Mouse (Mus musculus): Measurements from ENCODE around the gene Sdhd. TPM values are rescaled to one million over a fixed set of nuclear protein-coding genes. Genes with fewer than 3 reads are reported as not detected.
"Not testable (repeated sequence)": the region's sequence is repeated elsewhere in the genome, so short reads cannot be mapped to it uniquely, and the experiment has no call there.

Gene Sdhd
- total and polyA plus RNA-seq, 3 experiments = 340 to 375 TPM; not detected in 1

DNA sequence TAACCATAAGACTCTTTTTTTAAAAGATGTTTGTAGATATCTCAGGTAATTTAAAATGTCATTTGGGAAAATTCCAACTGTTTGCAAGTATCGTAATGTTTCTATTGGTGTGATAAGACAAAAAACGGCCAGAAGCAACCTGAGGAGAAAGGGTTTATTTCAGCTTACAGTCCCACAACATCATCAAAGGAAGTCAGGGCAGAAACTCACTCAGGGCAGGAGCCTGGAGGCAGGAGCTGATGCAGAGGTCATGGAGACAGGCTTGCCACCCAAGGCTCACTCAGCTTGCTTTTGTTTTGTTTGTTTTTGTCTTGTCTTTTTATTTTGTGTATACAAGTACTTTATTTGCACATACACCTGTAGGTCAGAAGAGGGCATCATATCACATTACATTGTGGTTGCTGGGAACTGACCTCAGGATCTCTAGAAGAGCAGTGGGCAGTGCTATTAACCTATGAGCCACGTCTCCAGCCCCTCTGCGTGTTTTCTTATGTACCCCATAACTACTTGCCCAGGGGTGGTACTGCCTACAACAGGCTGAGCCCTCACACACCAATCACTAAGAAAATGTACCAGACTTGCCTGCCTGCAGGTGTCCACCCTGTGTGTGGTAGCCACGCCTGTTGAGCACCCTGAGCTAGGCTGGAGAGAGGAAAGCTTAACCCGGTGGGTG, 28.5 kb upstream of the Sdhd start:
- Histone ChIP-seq H3K4me1 (ENCODE audit: control insufficient read depth in 1 of 2, insufficient read depth in 2 of 2, low read length in 2 of 2) (peaks cover 0 to 10% of the 10 kb centered on the region in 2 experiments; a peak in 2 of 4 replicates), H3K27me3 (ENCODE audit: control insufficient read depth in 1 of 2, insufficient read depth in 2 of 2, low read length in 2 of 2) (no peaks in the 10 kb centered on the region), H3K9ac (ENCODE audit: control insufficient read depth, low read depth, low read length, poor library complexity, severe bottlenecking) (peak overlapping the region; percentile 50), H3K79me2 (ENCODE audit: control insufficient read depth, insufficient read depth, low read length, poor library complexity) (peaks cover 1% of the 10 kb centered on the region), H3K27ac (ENCODE audit: control insufficient read depth, low read depth, low read length) (peak overlapping the region; percentile 78), H3K4me3 (ENCODE audit: control insufficient read depth in 1 of 2, insufficient read depth in 1 of 2, low read depth in 2 of 2, low read length in 2 of 2) (peak overlapping the region; percentile 40 to 54), H3K36me3 (ENCODE audit: control insufficient read depth in 1 of 2, insufficient read depth in 2 of 2, low read length in 2 of 2) (peaks cover 4 to 7% of the 10 kb centered on the region in 2 experiments), H3K9me3 (replicated peaks; ENCODE audit: insufficient read depth, low read length) (no peaks in the 10 kb centered on the region)
- DNase-seq (ENCODE audit: low read depth, low spot score) = peak; percentile 71
- TF ChIP-seq GATA1 (IDR thresholded peaks at IDR 0.05; ENCODE audit: low read depth, low read length) = no peak
- 0 out of 2 replicates have a peak, but pooled peaks have one; percentile 10 for TF ChIP-seq MXI1 (IDR thresholded peaks at IDR 0.05; ENCODE audit: low read depth, low read length)
- peak in 1 of 3 experiments; percentile 19; a peak in 1 of 6 replicates for TF ChIP-seq CTCF (IDR thresholded peaks at IDR 0.05 in 2 of 3, conservative IDR thresholded peaks at IDR 0.05 in 1 of 3; ENCODE audit: control insufficient read depth in 1 of 3, insufficient read depth in 1 of 3, low read depth in 2 of 3, low read length in 3 of 3, poor library complexity in 1 of 3, severe bottlenecking in 1 of 3)
- TF ChIP-seq MYC (IDR thresholded peaks at IDR 0.05; ENCODE audit: low read depth, low read length) = 0 out of 2 replicates have a peak, but pooled peaks have one; percentile 20

DNA sequence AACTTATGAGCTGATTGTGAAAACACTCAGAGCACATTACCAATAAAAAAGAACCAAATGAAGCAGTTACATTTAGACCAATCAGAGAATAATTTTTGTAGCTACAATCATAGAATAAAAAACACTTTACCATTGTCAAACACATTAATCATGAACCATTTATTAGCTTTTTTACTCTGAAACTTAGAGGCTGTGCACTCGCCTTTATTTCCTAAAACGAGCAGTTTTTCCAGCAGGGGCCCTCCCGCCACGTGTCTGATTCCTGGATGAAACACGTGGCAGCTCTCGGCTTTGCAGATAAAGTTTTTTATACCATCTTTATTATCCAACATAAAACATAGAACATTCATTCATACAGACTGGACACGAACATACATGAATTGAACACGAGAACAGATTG, 27.3 kb upstream of the Sdhd start:
- DNase-seq (ENCODE audit: low read depth, low spot score) = not testable (repeated sequence)
- TF ChIP-seq MYC (IDR thresholded peaks at IDR 0.05; ENCODE audit: low read depth, low read length) (peak; percentile 72), MXI1 (IDR thresholded peaks at IDR 0.05; ENCODE audit: low read depth, low read length) (peak; percentile 58)

DNA sequence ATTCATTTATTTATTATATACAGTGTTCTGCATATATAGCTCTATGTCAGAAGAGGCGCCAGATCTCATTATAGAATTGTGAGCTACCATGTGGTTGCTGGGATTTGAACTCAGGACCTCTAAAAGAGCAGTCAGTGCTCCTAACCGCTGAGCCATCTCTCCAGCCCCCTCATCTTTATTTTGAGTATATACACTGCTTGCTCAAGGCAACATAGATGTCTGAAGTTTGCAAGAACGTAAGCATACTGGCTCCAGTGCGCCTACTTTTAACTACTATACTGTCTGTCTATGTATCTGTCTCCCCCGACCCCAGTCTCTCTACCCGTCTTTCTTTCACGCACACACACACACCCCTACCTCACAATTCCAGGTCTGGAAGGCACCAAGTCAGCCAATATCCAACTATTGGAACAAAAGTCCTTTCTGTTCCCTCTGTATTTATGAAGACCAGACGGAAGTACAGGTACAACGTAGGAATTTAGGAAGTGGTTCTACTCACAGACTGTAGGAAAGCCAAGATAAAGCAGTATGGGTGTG, 14.2 kb upstream of the Sdhd start:
- H3K27ac ChIP-seq (ENCODE audit: control insufficient read depth, low read depth, low read length) = peak overlapping the region; percentile 22
- no peaks in the 10 kb centered on the region for H3K9me3 ChIP-seq (replicated peaks; ENCODE audit: insufficient read depth, low read length)
- H3K27me3 ChIP-seq (ENCODE audit: control insufficient read depth in 1 of 2, insufficient read depth in 2 of 2, low read length in 2 of 2) = no peaks in the 10 kb centered on the region
- H3K4me1 ChIP-seq (ENCODE audit: control insufficient read depth in 1 of 2, insufficient read depth in 2 of 2, low read length in 2 of 2) = peaks cover 4 to 10% of the 10 kb centered on the region in 2 experiments; a peak in 3 of 4 replicates
- peaks cover 3 to 25% of the 10 kb centered on the region in 2 experiments for H3K36me3 ChIP-seq (ENCODE audit: control insufficient read depth in 1 of 2, insufficient read depth in 2 of 2, low read length in 2 of 2)
- DNase-seq (ENCODE audit: low read depth, low spot score) = peak; percentile 64
- H3K9ac ChIP-seq (ENCODE audit: control insufficient read depth, low read depth, low read length, poor library complexity, severe bottlenecking) = peak overlapping the region; percentile 97
- peak overlapping the region; percentile 67 to 95 for H3K4me3 ChIP-seq (ENCODE audit: control insufficient read depth in 1 of 2, insufficient read depth in 1 of 2, low read depth in 2 of 2, low read length in 2 of 2)
- TF ChIP-seq MAX (IDR thresholded peaks at IDR 0.05; ENCODE audit: low read length) = no peak
- no peak for TF ChIP-seq E2F4 (IDR thresholded peaks at IDR 0.05; ENCODE audit: borderline replicate concordance, low read depth, low read length)
- no peak for TF ChIP-seq MAFK (IDR thresholded peaks at IDR 0.05; ENCODE audit: borderline replicate concordance, low read depth, low read length)
- no peak for TF ChIP-seq USF1 (IDR thresholded peaks at IDR 0.05; ENCODE audit: low read depth, low read length)
- TF ChIP-seq GABPA (IDR thresholded peaks at IDR 0.05; ENCODE audit: low read depth, low read length) = no peak
- TF ChIP-seq TBP (IDR thresholded peaks at IDR 0.05; ENCODE audit: low read depth, low read length) = peak; percentile 96
- TF ChIP-seq EP300 (IDR thresholded peaks at IDR 0.05; ENCODE audit: low read depth in 1 of 2, low read length in 2 of 2) = peak in 1 of 2 experiments; percentile 8; a peak in 1 of 4 replicates
- TF ChIP-seq CHD1 (IDR thresholded peaks at IDR 0.05; ENCODE audit: low read depth, low read length) = no peak
- no peak for TF ChIP-seq ZKSCAN1 (IDR thresholded peaks at IDR 0.05; ENCODE audit: low read depth, low read length)
- H3K79me2 ChIP-seq (ENCODE audit: control insufficient read depth, insufficient read depth, low read length, poor library complexity) = peaks cover 30% of the 10 kb centered on the region

More for the DNA sequence above, 27.3 kb upstream of the Sdhd start:
- H3K79me2 ChIP-seq (ENCODE audit: control insufficient read depth, insufficient read depth, low read length, poor library complexity); H3K36me3 ChIP-seq (ENCODE audit: control insufficient read depth in 1 of 2, insufficient read depth in 2 of 2, low read length in 2 of 2); H3K9me3 ChIP-seq (replicated peaks; ENCODE audit: insufficient read depth, low read length); H3K27me3 ChIP-seq (ENCODE audit: control insufficient read depth in 1 of 2, insufficient read depth in 2 of 2, low read length in 2 of 2): not testable (repeated sequence)
- H3K9ac ChIP-seq (ENCODE audit: control insufficient read depth, low read depth, low read length, poor library complexity, severe bottlenecking) = peak overlapping the region; percentile 69
- peak overlapping the region; percentile 35 to 89; a peak in 3 of 4 replicates for H3K4me3 ChIP-seq (ENCODE audit: control insufficient read depth in 1 of 2, insufficient read depth in 1 of 2, low read depth in 2 of 2, low read length in 2 of 2)
- peak overlapping the region; percentile 47 for H3K27ac ChIP-seq (ENCODE audit: control insufficient read depth, low read depth, low read length)
- peaks cover 0 to 10% of the 10 kb centered on the region in 2 experiments; a peak in 2 of 4 replicates for H3K4me1 ChIP-seq (ENCODE audit: control insufficient read depth in 1 of 2, insufficient read depth in 2 of 2, low read length in 2 of 2)

Measured in MEL (cell line).